Mouse (Mus musculus) inflammation-experienced regulatory T-cells, adult 6 months (primary cell): ENCODE results near the gene Tnfaip6. TPM values are rescaled to one million over a fixed set of nuclear protein-coding genes. Genes with fewer than 3 reads are reported as not detected.

ENCODE experiments used
- ATAC-seq: one replicate; pipeline ENCODE4 v1.8.0; 2017
- polyA plus RNA-seq, 3 experiments: library from polyadenylated mRNA; unstranded; fragments of 100-300 nt; shearing (Covaris generic); gene quantifications; one replicate each; pipeline ENCODE4 v1.2.1; 2017

Tnfaip6 gene
- polyA plus RNA-seq, 3 experiments from 2014 or later: 0.21 TPM; not detected in 2

- no peak for ATAC-seq
These were observed 17.8 kb downstream of the Tnfaip6 start for GRCm38 (mm10) chr2:52055616-52056015.

GRCm38 (mm10) chr2:52057099-52057498, 19.3 kb downstream of the Tnfaip6 start:
- ATAC-seq: no peak

- ATAC-seq: no peak
These were observed 19.9 kb downstream of the Tnfaip6 start for GRCm38 (mm10) chr2:52057681-52058080.

GRCm38 (mm10) chr2:52068641-52069040, 30.8 kb downstream of the Tnfaip6 start:
- no peak for ATAC-seq

GRCm38 (mm10) chr2:52070816-52071215, 33.0 kb downstream of the Tnfaip6 start:
- no peak for ATAC-seq

- ATAC-seq: no peak
These were observed 33.6 kb downstream of the Tnfaip6 start for GRCm38 (mm10) chr2:52071241-52071991.

- ATAC-seq: peak; percentile 15
These were observed 34.3 kb downstream of the Tnfaip6 start for GRCm38 (mm10) chr2:52072065-52072490.

GRCm38 (mm10) chr2:52072491-52073140, 34.8 kb downstream of the Tnfaip6 start, which contains the start of gene Rif1:
Rif1 (plus strand) TSS chr2:52072832.
- peak; percentile 74 for ATAC-seq

GRCm38 (mm10) chr2:52073141-52073904, 35.5 kb downstream of the Tnfaip6 start:
- peak; percentile 33 for ATAC-seq

- ATAC-seq: no peak
These were observed 40.9 kb downstream of the Tnfaip6 start for GRCm38 (mm10) chr2:52078666-52079065.

GRCm38 (mm10) chr2:52084013-52084412, 46.2 kb downstream of the Tnfaip6 start:
- ATAC-seq: no peak

- no peak for ATAC-seq
These were observed 46.8 kb downstream of the Tnfaip6 start for GRCm38 (mm10) chr2:52084571-52084970.

Other genes starting within 250 kb of the Tnfaip6 start
- gene Rbm43, start 102.8 kb upstream of the Tnfaip6 start, polyA plus RNA-seq: 10 to 100 TPM; 29.8 to 56.9 (median 37.3) TPM
- 100 to 1,000 TPM; 168 to 202 (median 175) TPM for gene Nmi, start 64.5 kb upstream of the Tnfaip6 start, polyA plus RNA-seq
- gene Rif1, start 34.8 kb downstream of the Tnfaip6 start, polyA plus RNA-seq: 10 to 100 TPM; 28.1 to 35.4 (median 32.0) TPM